ENCODE assay signal across 22 mouse cellular contexts in genomic region chr10:108284445-108284844, GRCm38 (mm10). TPM values are rescaled to one million over a fixed set of nuclear protein-coding genes. Genes with fewer than 3 reads are reported as not detected.
DNase-seq lines count a peak whose midpoint lies in the region; ATAC-seq and TF ChIP-seq lines count a peak whose summit lies in the region.
"Had no signal": no experiment of that assay in that cellular context is flagged by ENCODE, and none has a peak within 500 bp of the region (broad histone marks: within the 10 kb centered on the region; RNA-seq: fewer than 3 reads in every experiment).

No protein-coding gene starts in this region.

- H3K4me2 ChIP-seq in hindbrain, embryonic 16.5 days (ENCODE audit: low read length): no peak overlapping the region
- no peak overlapping the region for H3K4me2 ChIP-seq in hindbrain, embryonic 12.5 days (replicated peaks)
- H3K4me2 ChIP-seq: forebrain, embryonic 13.5 days; heart, embryonic 13.5 days; hindbrain, embryonic 15.5 days had no signal

- ATAC-seq in frontal cortex, adult (ENCODE audit: low TSS enrichment): peak; percentile 74
- ATAC-seq in hindbrain, embryonic 16.5 days: peak; percentile 22; the same call in 1 of the 2 replicates
- ATAC-seq in hindbrain, embryonic 12.5 days (ENCODE audit: low FRiP score): no peak
- ATAC-seq: activated CD4-positive, CD25-positive, alpha-beta regulatory T cell, adult 4 months; forebrain, embryonic 13.5 days; intestine, embryonic 16.5 days had no signal

- no peak overlapping the region for H3K9ac ChIP-seq in hindbrain, embryonic 16.5 days (ENCODE audit: low read depth, low read length)
- H3K9ac ChIP-seq in hindbrain, embryonic 12.5 days: no peak overlapping the region
- H3K9ac ChIP-seq: forebrain, embryonic 13.5 days; heart, embryonic 13.5 days; hindbrain, embryonic 15.5 days had no signal

- TF ChIP-seq CTCF in E14TG2a.4 (conservative IDR thresholded peaks at IDR 0.05; ENCODE audit: low read length): no peak

- 71% methylated on average over 4 of the region's 4 CpGs for WGBS in hindbrain, embryonic 16.5 days
- 88% methylated on average over 4 of the region's 4 CpGs for WGBS in hindbrain, embryonic 12.5 days

- H3K36me3 ChIP-seq in hindbrain, embryonic 16.5 days (ENCODE audit: control insufficient read depth, insufficient read depth, low read length): 0 out of 2 replicates have a peak, but pooled peaks cover 3% of the 10 kb centered on the region
- peaks cover 11% of the 10 kb centered on the region for H3K36me3 ChIP-seq in hindbrain, embryonic 12.5 days
- peaks cover 20% of the 10 kb centered on the region for H3K36me3 ChIP-seq in E14TG2a.4 (ENCODE audit: insufficient read depth, low read length)

- no peaks in the 10 kb centered on the region for H3K9me3 ChIP-seq in hindbrain, embryonic 16.5 days (ENCODE audit: control insufficient read depth, low read length)
- no peaks in the 10 kb centered on the region for H3K9me3 ChIP-seq in hindbrain, embryonic 12.5 days (replicated peaks)
- H3K9me3 ChIP-seq in E14TG2a.4 (ENCODE audit: low read length): no peaks in the 10 kb centered on the region
- H3K9me3 ChIP-seq: forebrain, embryonic 10.5 days; forebrain, embryonic 13.5 days; heart, embryonic 10.5 days; heart, embryonic 13.5 days; hindbrain, embryonic 15.5 days had no signal

- H3K27me3 ChIP-seq in hindbrain, embryonic 16.5 days (replicated peaks; ENCODE audit: control insufficient read depth, insufficient read depth, low read length): no peaks in the 10 kb centered on the region
- H3K27me3 ChIP-seq in hindbrain, embryonic 12.5 days: no peaks in the 10 kb centered on the region
- no peaks in the 10 kb centered on the region for H3K27me3 ChIP-seq in E14TG2a.4 (ENCODE audit: insufficient read depth, low read length)
- H3K27me3 ChIP-seq: forebrain, embryonic 13.5 days; heart, embryonic 13.5 days; hindbrain, embryonic 15.5 days had no signal

- H3K4me3 ChIP-seq in hindbrain, embryonic 16.5 days (ENCODE audit: low read length): no peak overlapping the region
- no peak overlapping the region for H3K4me3 ChIP-seq in hindbrain, embryonic 12.5 days
- 0 out of 2 replicates have a peak overlapping the region, but pooled peaks have one; percentile 8 for H3K4me3 ChIP-seq in E14TG2a.4 (replicated peaks; ENCODE audit: low read length)
- H3K4me3 ChIP-seq: forebrain, embryonic 10.5 days; forebrain, embryonic 13.5 days; heart, adult 2 months; heart, embryonic 10.5 days; heart, embryonic 13.5 days; hindbrain, embryonic 15.5 days had no signal

- H3K27ac ChIP-seq in hindbrain, embryonic 16.5 days (ENCODE audit: low read depth, low read length): no peak overlapping the region
- no peak overlapping the region for H3K27ac ChIP-seq in hindbrain, embryonic 12.5 days
- H3K27ac ChIP-seq: forebrain, embryonic 10.5 days; forebrain, embryonic 13.5 days; heart, adult 2 months; heart, embryonic 10.5 days; heart, embryonic 13.5 days; hindbrain, embryonic 15.5 days had no signal

- DNase-seq in frontal cortex, postnatal 36 days (ENCODE audit: low spot score in 2 of 2): no peak
- peak; percentile 28 for DNase-seq in brain, adult 2 months (ENCODE audit: low read depth, low spot score)
- no peak for DNase-seq in kidney, adult 11 months
- DNase-seq in left cerebral cortex, adult 11 months (ENCODE audit: low spot score): no peak
- DNase-seq: adrenal gland, adult 8-10 months; adrenal gland, postnatal 25 days; cerebellum, adult 18-20 months; cerebellum, adult 9-10 months; cerebellum, postnatal 14 days; gastrocnemius, postnatal 25 days; heart, adult 2 months had no signal

- no peaks in the 10 kb centered on the region for H3K4me1 ChIP-seq in hindbrain, embryonic 16.5 days (ENCODE audit: control insufficient read depth, insufficient read depth, low read depth, low read length)
- H3K4me1 ChIP-seq in hindbrain, embryonic 12.5 days: peaks cover 8% of the 10 kb centered on the region; the same call in 1 of the 2 replicates
- peaks cover 80% of the 10 kb centered on the region for H3K4me1 ChIP-seq in E14TG2a.4 (replicated peaks; ENCODE audit: low read depth, low read length)
- H3K4me1 ChIP-seq: forebrain, embryonic 10.5 days; forebrain, embryonic 13.5 days; hindbrain, embryonic 15.5 days had no signal

RNA-seq across cellular contexts. Expression of gene Pawr, which starts 47.5 kb away (rescaled TPM):
- 2.3 and 2.8 TPM in 2 replicates for polyA plus RNA-seq in hindbrain, embryonic 16.5 days (2015; fragmentation: Nextera tagmentation; extraction: Ambion mirVana)
- 9.4 and 10.6 TPM in 2 replicates for polyA plus RNA-seq in hindbrain, embryonic 12.5 days (2016; fragmentation: Nextera tagmentation; extraction: Ambion mirVana)
- polyA plus RNA-seq: activated CD4-positive, CD25-positive, alpha-beta regulatory T cell, adult 4 months had no signal
